Mouse (Mus musculus): ENCODE data around the gene C1qtnf6.

DNA sequence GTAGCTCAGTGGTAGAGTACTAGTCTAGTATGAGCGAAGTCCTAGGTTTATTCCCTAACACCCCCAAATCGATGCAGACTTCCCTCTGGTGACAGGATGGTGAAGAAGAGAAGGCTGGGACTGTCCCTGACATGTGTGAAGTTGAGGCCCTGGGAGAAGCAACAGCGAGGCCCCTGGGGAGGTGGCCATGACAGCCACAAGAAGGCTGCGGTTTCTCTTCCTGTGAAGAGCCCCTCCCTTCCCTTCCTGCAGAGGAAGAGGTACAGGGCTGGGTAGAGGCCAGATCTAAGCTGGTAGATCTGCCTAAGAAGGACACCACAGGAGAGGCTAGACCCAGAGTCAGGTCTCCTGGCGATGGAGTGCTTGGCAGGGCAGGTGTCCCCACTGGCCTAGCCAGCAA lies 32.7 kb upstream of the C1qtnf6 start:
- TF ChIP-seq CTCF (IDR thresholded peaks at IDR 0.05) (no peak), EP300 (IDR thresholded peaks at IDR 0.05) (no peak)

Measured in lung, postnatal 0 days (tissue).